Mouse (Mus musculus) erythroid progenitor cell, adult 5-6 weeks (primary cell): ENCODE measurements at regions not wholly inside any gene's neighbourhood (a gene's known extent, or its start where the extent isn't known, plus 50 kb on each side); places are given as distances from the start of the nearest gene placed in this dataset.

ENCODE experiments used
- ATAC-seq: replicated peaks from 2 replicates; pipeline ENCODE4 v1.8.0; 2016; ENCODE audit warnings: moderate number of reproducible peaks, mild to moderate bottlenecking, moderate TSS enrichment, inconsistent platforms; ENCODE audit not compliant: poor library complexity, low FRiP score, severe bottlenecking

GRCm38 (mm10) chr8:92302694-92303093 lies 54.7 kb upstream of the Irx5 start:
- ATAC-seq, result no peak

GRCm38 (mm10) chr8:92301029-92301428 lies 56.4 kb upstream of the Irx5 start:
- ATAC-seq, result no peak

GRCm38 (mm10) chr8:92286841-92287811 lies 70.3 kb upstream of the Irx5 start:
- no peak for ATAC-seq

GRCm38 (mm10) chr8:92275755-92276154 lies 81.7 kb upstream of the Irx5 start:
- no peak for ATAC-seq

GRCm38 (mm10) chr8:92272726-92273125 lies 84.7 kb upstream of the Irx5 start:
- ATAC-seq, result no peak

- no peak for ATAC-seq
Observed at GRCm38 (mm10) chr8:92272073-92272472, 85.4 kb upstream of the Irx5 start.

GRCm38 (mm10) chr8:92270636-92271035 lies 86.8 kb upstream of the Irx5 start:
- ATAC-seq, result no peak

GRCm38 (mm10) chr8:92267415-92267814 lies 90.0 kb upstream of the Irx5 start:
- no peak for ATAC-seq

GRCm38 (mm10) chr8:92260056-92260455 lies 97.4 kb upstream of the Irx5 start:
- ATAC-seq, result no peak

GRCm38 (mm10) chr8:92258258-92258657 lies 99.2 kb upstream of the Irx5 start:
- no peak for ATAC-seq

GRCm38 (mm10) chr8:92252597-92253375 lies 104.6 kb upstream of the Irx5 start:
- ATAC-seq, result no peak

GRCm38 (mm10) chr8:92246301-92246700 lies 111.1 kb upstream of the Irx5 start:
- no peak for ATAC-seq

- ATAC-seq, result no peak
Observed at GRCm38 (mm10) chr8:92240686-92241275, 116.6 kb upstream of the Irx5 start.

- no peak for ATAC-seq
Observed at GRCm38 (mm10) chr8:92231326-92232225, 125.8 kb upstream of the Irx5 start.

GRCm38 (mm10) chr8:92229526-92229925 lies 127.9 kb upstream of the Irx5 start:
- no peak for ATAC-seq

GRCm38 (mm10) chr8:92224929-92225328 lies 132.5 kb upstream of the Irx5 start:
- no peak for ATAC-seq

GRCm38 (mm10) chr8:92222992-92223391 lies 134.4 kb upstream of the Irx5 start:
- no peak for ATAC-seq

GRCm38 (mm10) chr8:92219181-92219890 lies 138.1 kb upstream of the Irx5 start:
- no peak for ATAC-seq

GRCm38 (mm10) chr8:92217521-92217920 lies 139.9 kb upstream of the Irx5 start:
- no peak for ATAC-seq
